Mouse (Mus musculus) olfactory bulb, adult 2 months (tissue): ENCODE results near the gene Nkx3-2.

Experiments
- CTCF ChIP-seq: fragments of 200-500 bp; IDR thresholded peaks from 2 replicates; pipeline ENCODE4 v1.5.1; 2012; ENCODE audit warnings: low read depth, mild to moderate bottlenecking, low read length, moderate library complexity; ENCODE audit not compliant: insufficient read depth
- POLR2A ChIP-seq: fragments of 200-500 bp; IDR thresholded peaks from 2 replicates; pipeline ENCODE4 v1.6.1; 2012; ENCODE audit warnings: mild to moderate bottlenecking, low read depth, low read length, moderate library complexity; ENCODE audit not compliant: insufficient read depth

- TF ChIP-seq CTCF (no peak), POLR2A (no peak)
These were observed 1.5 kb upstream of the Nkx3-2 start for GRCm38 (mm10) chr5:41765626-41766405.
